Mouse (Mus musculus): ENCODE measurements around the gene Azi2. TPM values are rescaled to one million over a fixed set of nuclear protein-coding genes. Genes with fewer than 3 reads are reported as not detected.
A peak's percentile ranks its signal among the peaks of the same experiment; 100 is the strongest.

Azi2 gene
- polyA plus RNA-seq, 1 experiment from 2014 or later = 65.0 TPM

- no peak for ATAC-seq
- no peaks in the 10 kb centered on the region for H3K27me3 ChIP-seq
- ChIA-PET CTCF (interaction anchor here (1.0 kb wide), 1 partner anchor 19 kb away, joined by 3 read pairs; no protein-coding TSS in a partner anchor), POLR2A (no interaction called here)
- no peak for DNase-seq (ENCODE audit: low read depth, low spot score)
- no peak for TF ChIP-seq CTCF (IDR thresholded peaks at IDR 0.05)
- in situ Hi-C loops (cut with MboI; ENCODE audit: low pct_unique_long_range_greater_than_20kb) = loop anchor here (10.0 kb wide), 1 partner anchor 242 kb away; no protein-coding TSS in a partner anchor
These were observed 42.5 kb downstream of the Azi2 start for GRCm38 (mm10) chr9:118082575-118083431.

- in situ Hi-C loops (cut with MboI; ENCODE audit: low pct_unique_long_range_greater_than_20kb) = loop anchor here (10.0 kb wide), 1 partner anchor 241 kb away; no protein-coding TSS in a partner anchor
- ChIA-PET POLR2A (no interaction called here), CTCF (interaction anchor here (1.0 kb wide), 1 partner anchor 20 kb away, joined by 3 read pairs; no protein-coding TSS in a partner anchor)
- no peak for ATAC-seq
- no peaks in the 10 kb centered on the region for H3K27me3 ChIP-seq
- no peak for TF ChIP-seq CTCF (IDR thresholded peaks at IDR 0.05)
- DNase-seq (ENCODE audit: low read depth, low spot score) = no peak
These were observed 43.5 kb downstream of the Azi2 start for GRCm38 (mm10) chr9:118083834-118084233.

GRCm38 (mm10) chr9:118099395-118099794 lies 59.1 kb downstream of the Azi2 start:
- no peak for ATAC-seq
- POLR2A ChIA-PET = no interaction called here
- CTCF ChIA-PET = interaction anchor here (1.0 to 3.1 kb wide), 5 partner anchors 8 to 393 kb away, joined by 3 to 10 read pairs (median 3); no protein-coding TSS in a partner anchor

GRCm38 (mm10) chr9:118100484-118100883 lies 60.2 kb downstream of the Azi2 start:
- CTCF ChIA-PET = no interaction called here
- TF ChIP-seq CTCF (IDR thresholded peaks at IDR 0.05) = no peak
- DNase-seq (ENCODE audit: low read depth, low spot score) (no peak), ATAC-seq (no peak)
- POLR2A ChIA-PET = no interaction called here
- no peaks in the 10 kb centered on the region for H3K27me3 ChIP-seq
- in situ Hi-C loops (cut with MboI; ENCODE audit: low pct_unique_long_range_greater_than_20kb) = no loop called here

More at GRCm38 (mm10) chr9:118099395-118099794, 59.1 kb downstream of the Azi2 start:
- TF ChIP-seq CTCF (IDR thresholded peaks at IDR 0.05) = peak; percentile 58
- no peaks in the 10 kb centered on the region for H3K27me3 ChIP-seq
- DNase-seq (ENCODE audit: low read depth, low spot score) = no peak
- in situ Hi-C loops (cut with MboI; ENCODE audit: low pct_unique_long_range_greater_than_20kb) = no loop called here

GRCm38 (mm10) chr9:118101802-118102201 lies 61.5 kb downstream of the Azi2 start:
- no peak for TF ChIP-seq CTCF (IDR thresholded peaks at IDR 0.05)
- CTCF ChIA-PET = no interaction called here
- POLR2A ChIA-PET = no interaction called here
- in situ Hi-C loops (cut with MboI; ENCODE audit: low pct_unique_long_range_greater_than_20kb) = no loop called here
- no peak for DNase-seq (ENCODE audit: low read depth, low spot score)
- no peak for ATAC-seq
- H3K27me3 ChIP-seq = no peaks in the 10 kb centered on the region

GRCm38 (mm10) chr9:118108527-118109011 lies 68.3 kb downstream of the Azi2 start:
- no peaks in the 10 kb centered on the region for H3K27me3 ChIP-seq
- ChIA-PET CTCF (interaction anchor here (0.8 to 2.5 kb wide), 2 partner anchors 11 to 14 kb away, joined by 3 to 10 read pairs; no protein-coding TSS in a partner anchor), POLR2A (no interaction called here)
- DNase-seq (ENCODE audit: low read depth, low spot score) (no peak), ATAC-seq (no peak)
- no peak for TF ChIP-seq CTCF (IDR thresholded peaks at IDR 0.05)
- in situ Hi-C loops (cut with MboI; ENCODE audit: low pct_unique_long_range_greater_than_20kb) = loop anchor here (5.0 kb wide), 1 partner anchor 374 kb away; no protein-coding TSS in a partner anchor

GRCm38 (mm10) chr9:118109697-118110359 lies 69.5 kb downstream of the Azi2 start:
- POLR2A ChIA-PET = no interaction called here

GRCm38 (mm10) chr9:118110360-118110710 lies 70.0 kb downstream of the Azi2 start:
- POLR2A ChIA-PET = no interaction called here
- no peaks in the 10 kb centered on the region for H3K27me3 ChIP-seq
- no peak for ATAC-seq
- CTCF ChIA-PET = interaction anchor here (0.5 kb wide), 1 partner anchor 45 kb away, joined by 3 read pairs; no protein-coding TSS in a partner anchor
- in situ Hi-C loops (cut with MboI; ENCODE audit: low pct_unique_long_range_greater_than_20kb) = no loop called here
- no peak for TF ChIP-seq CTCF (IDR thresholded peaks at IDR 0.05)
- no peak for DNase-seq (ENCODE audit: low read depth, low spot score)

More at GRCm38 (mm10) chr9:118109697-118110359, 69.5 kb downstream of the Azi2 start:
- CTCF ChIA-PET = interaction anchor here (0.5 kb wide), 1 partner anchor 45 kb away, joined by 3 read pairs; no protein-coding TSS in a partner anchor
- no peaks in the 10 kb centered on the region for H3K27me3 ChIP-seq
- in situ Hi-C loops (cut with MboI; ENCODE audit: low pct_unique_long_range_greater_than_20kb) = loop anchor here (5.0 kb wide), 1 partner anchor 372 kb away; no protein-coding TSS in a partner anchor
- no peak for TF ChIP-seq CTCF (IDR thresholded peaks at IDR 0.05)
- ATAC-seq (no peak), DNase-seq (ENCODE audit: low read depth, low spot score) (no peak)

Other genes starting within 250 kb of the Azi2 start
- 57.9 TPM for gene Cmc1, start 109.7 kb downstream of the Azi2 start, polyA plus RNA-seq (2021)